Mouse (Mus musculus): Measurements from ENCODE around the gene Susd6. TPM values are rescaled to one million over a fixed set of nuclear protein-coding genes. Genes with fewer than 3 reads are reported as not detected.
"Not testable (repeated sequence)": the region's sequence is repeated elsewhere in the genome, so short reads cannot be mapped to it uniquely, and the experiment has no call there.

Susd6 gene
- polyA plus RNA-seq, 1 experiment from 2014 or later: 11.7 TPM

DNA sequence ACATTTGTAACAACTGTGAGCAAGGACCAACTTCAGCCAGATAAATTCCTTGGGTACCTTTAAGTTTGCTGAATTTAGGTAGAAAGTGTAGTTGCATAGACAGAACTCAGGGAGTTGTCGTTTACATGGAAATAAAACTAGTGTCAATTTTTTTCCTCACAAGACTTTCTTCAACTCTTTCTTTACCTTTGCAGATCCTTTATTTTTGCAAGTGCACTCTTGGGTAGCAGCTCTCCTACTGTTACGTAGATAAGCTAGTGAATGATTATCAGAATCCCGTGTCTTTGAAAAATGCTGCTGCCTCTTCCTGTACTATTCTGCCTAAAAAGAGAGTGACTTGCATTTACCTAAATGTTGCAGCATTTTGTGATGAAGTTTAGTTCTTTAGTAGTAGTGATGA lies 24.2 kb downstream of the Susd6 start:
- DNase-seq (ENCODE audit: low spot score) (no peak), ATAC-seq (no peak)
- H3K4me3 ChIP-seq (ENCODE audit: low read depth, low read length): no peak overlapping the region
- H3K27ac ChIP-seq (ENCODE audit: low read depth, low read length): no peak overlapping the region
- H3K4me1 ChIP-seq (ENCODE audit: control insufficient read depth, insufficient read depth, low read length): peaks cover 5% of the 10 kb centered on the region; the same call in 1 of the 2 replicates
- 90% methylated on average over 3 of the region's 3 CpGs for WGBS
- no peaks in the 10 kb centered on the region for H3K27me3 ChIP-seq (replicated peaks; ENCODE audit: control insufficient read depth, insufficient read depth, low read length)
- no peaks in the 10 kb centered on the region for H3K9me3 ChIP-seq (replicated peaks; ENCODE audit: control insufficient read depth, low read length)
- no peaks in the 10 kb centered on the region for H3K36me3 ChIP-seq (ENCODE audit: control insufficient read depth, insufficient read depth, low read length)
- no peak overlapping the region for H3K9ac ChIP-seq (ENCODE audit: low read length)
- H3K4me2 ChIP-seq (ENCODE audit: low read length): no peak overlapping the region

DNA sequence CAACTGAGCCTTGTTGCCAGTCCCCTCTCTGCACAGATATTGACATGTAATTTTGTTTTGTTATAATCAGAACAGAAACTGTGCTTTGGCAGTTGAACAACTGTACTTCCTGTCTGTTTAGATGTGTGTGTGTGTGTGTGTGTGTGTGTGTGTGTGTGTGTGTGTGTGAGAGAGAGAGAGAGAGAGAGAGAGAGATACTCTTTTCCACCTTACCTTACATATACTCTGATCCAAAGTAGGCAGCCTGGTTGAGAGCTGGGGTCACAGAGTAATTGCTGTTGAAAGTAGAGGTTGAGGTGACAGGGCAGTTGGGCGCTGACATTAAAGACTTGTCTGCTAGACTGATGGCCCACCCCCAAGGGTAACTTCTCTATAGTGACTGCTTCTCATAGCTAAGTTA lies 25.0 kb downstream of the Susd6 start:
- DNase-seq (ENCODE audit: low spot score) (no peak), ATAC-seq (no peak)
- no peak overlapping the region for H3K27ac ChIP-seq (ENCODE audit: low read depth, low read length)
- no peak overlapping the region for H3K4me2 ChIP-seq (ENCODE audit: low read length)
- H3K4me3 ChIP-seq (ENCODE audit: low read depth, low read length): no peak overlapping the region
- H3K9ac ChIP-seq (ENCODE audit: low read length): no peak overlapping the region
- H3K9me3 ChIP-seq (replicated peaks; ENCODE audit: control insufficient read depth, low read length): no peaks in the 10 kb centered on the region
- H3K27me3 ChIP-seq (replicated peaks; ENCODE audit: control insufficient read depth, insufficient read depth, low read length): no peaks in the 10 kb centered on the region
- H3K4me1 ChIP-seq (ENCODE audit: control insufficient read depth, insufficient read depth, low read length): peaks cover 5% of the 10 kb centered on the region; the same call in 1 of the 2 replicates
- WGBS: 76% methylated on average over 1 of the region's 1 CpGs
- H3K36me3 ChIP-seq (ENCODE audit: control insufficient read depth, insufficient read depth, low read length): no peaks in the 10 kb centered on the region

DNA sequence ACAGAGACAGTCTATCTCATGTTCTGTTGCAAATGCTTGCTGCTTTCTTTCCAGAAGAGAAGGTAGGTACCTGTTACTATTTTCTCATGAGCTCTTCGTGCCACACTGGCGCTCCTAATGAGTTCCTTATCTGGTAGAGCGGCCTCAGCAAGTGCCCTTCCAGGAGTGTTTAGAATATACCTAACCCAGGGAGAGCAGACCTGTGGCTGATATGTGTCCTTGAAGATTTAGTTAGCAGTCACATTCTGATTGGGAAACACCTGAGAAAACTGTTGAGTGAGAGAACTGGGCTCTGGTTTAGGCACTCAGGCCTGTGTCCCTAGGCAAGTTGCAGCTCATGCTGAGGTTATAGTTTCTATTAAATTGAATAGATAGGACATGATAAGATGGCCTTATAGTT lies 25.6 kb downstream of the Susd6 start:
- H3K36me3 ChIP-seq (ENCODE audit: control insufficient read depth, insufficient read depth, low read length): no peaks in the 10 kb centered on the region
- no peak overlapping the region for H3K9ac ChIP-seq (ENCODE audit: low read length)
- no peaks in the 10 kb centered on the region for H3K9me3 ChIP-seq (replicated peaks; ENCODE audit: control insufficient read depth, low read length)
- no peak overlapping the region for H3K27ac ChIP-seq (ENCODE audit: low read depth, low read length)
- ATAC-seq: no peak
- H3K4me3 ChIP-seq (ENCODE audit: low read depth, low read length): no peak overlapping the region
- H3K4me1 ChIP-seq (ENCODE audit: control insufficient read depth, insufficient read depth, low read length): peaks cover 5% of the 10 kb centered on the region; the same call in 1 of the 2 replicates
- DNase-seq (ENCODE audit: low spot score): no peak
- H3K4me2 ChIP-seq (ENCODE audit: low read length): no peak overlapping the region
- 89% methylated on average over 3 of the region's 3 CpGs for WGBS
- no peaks in the 10 kb centered on the region for H3K27me3 ChIP-seq (replicated peaks; ENCODE audit: control insufficient read depth, insufficient read depth, low read length)

DNA sequence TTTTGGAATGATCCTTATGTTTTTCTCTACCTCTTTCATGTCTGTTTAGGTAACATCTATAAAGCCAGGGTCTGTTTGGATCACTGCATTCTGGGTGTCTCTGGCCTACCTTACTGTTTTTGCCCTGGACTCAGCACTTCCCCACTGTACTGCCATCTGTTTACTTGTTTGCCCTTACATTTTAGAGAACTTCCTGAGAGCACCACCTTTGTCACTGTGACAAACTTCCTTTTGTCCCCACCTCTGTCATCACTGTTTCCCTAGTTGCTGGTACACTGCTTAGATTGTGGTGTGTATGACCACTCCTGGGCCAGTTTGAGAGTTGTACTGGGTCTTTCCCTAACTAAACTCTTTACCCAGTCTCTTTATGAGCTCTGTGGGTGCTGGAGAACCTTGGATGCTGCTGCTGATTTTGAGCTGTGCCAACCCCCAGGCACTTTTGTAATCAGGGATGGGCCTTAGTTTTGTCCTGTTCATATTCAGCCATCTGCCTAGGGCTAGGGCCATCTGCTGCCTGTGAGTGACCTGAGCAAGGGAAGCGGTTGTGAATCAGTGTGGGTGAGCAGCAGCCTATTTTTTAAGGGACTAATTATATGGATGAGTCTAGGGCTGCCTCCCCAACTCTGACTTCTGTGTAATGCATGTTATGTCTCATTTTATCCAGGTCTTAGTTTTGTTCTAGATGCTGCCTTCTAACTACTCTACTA lies 26.2 kb downstream of the Susd6 start:
- Histone ChIP-seq H3K4me1 (ENCODE audit: control insufficient read depth, insufficient read depth, low read length) (peaks cover 5% of the 10 kb centered on the region; the same call in 1 of the 2 replicates), H3K4me2 (ENCODE audit: low read length) (no peak overlapping the region), H3K9ac (ENCODE audit: low read length) (no peak overlapping the region), H3K4me3 (ENCODE audit: low read depth, low read length) (no peak overlapping the region), H3K27ac (ENCODE audit: low read depth, low read length) (no peak overlapping the region), H3K9me3 (replicated peaks; ENCODE audit: control insufficient read depth, low read length) (no peaks in the 10 kb centered on the region), H3K27me3 (replicated peaks; ENCODE audit: control insufficient read depth, insufficient read depth, low read length) (no peaks in the 10 kb centered on the region), H3K36me3 (ENCODE audit: control insufficient read depth, insufficient read depth, low read length) (no peaks in the 10 kb centered on the region)
- 30% methylated on average over 1 of the region's 1 CpGs for WGBS
- DNase-seq (ENCODE audit: low spot score) (peak; percentile 43), ATAC-seq (peak; percentile 69)

DNA sequence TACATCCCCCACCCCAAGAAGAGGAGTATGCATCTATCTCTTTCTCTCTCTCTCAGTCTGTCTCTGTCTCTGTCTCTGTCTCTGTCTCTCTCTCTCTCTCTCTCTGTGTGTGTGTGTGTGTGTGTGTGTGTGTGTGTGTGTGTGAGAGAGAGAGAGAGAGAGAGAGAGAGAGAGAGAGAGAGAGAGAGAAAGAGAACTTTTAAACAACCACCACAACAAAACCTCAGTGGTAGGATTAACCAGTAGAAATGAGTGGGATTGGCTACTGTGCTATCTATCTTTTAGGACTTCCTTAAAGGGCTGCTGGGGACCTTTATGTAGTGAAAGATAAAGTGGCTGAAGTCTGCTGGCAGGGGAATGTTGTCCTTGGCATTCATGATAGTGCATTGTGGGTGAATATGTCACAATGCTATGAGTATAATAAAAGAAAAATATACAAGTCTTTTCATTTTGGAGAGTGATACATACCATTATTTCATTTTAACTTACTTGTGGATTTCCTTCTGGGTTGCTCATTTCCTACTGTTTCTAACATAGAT lies 27.5 kb downstream of the Susd6 start:
- Histone ChIP-seq H3K27ac (ENCODE audit: low read depth, low read length) (no peak overlapping the region), H3K4me1 (ENCODE audit: control insufficient read depth, insufficient read depth, low read length) (peaks cover 5% of the 10 kb centered on the region; the same call in 1 of the 2 replicates), H3K9me3 (replicated peaks; ENCODE audit: control insufficient read depth, low read length) (no peaks in the 10 kb centered on the region), H3K4me3 (ENCODE audit: low read depth, low read length) (no peak overlapping the region), H3K9ac (ENCODE audit: low read length) (no peak overlapping the region), H3K36me3 (ENCODE audit: control insufficient read depth, insufficient read depth, low read length) (no peaks in the 10 kb centered on the region), H3K27me3 (replicated peaks; ENCODE audit: control insufficient read depth, insufficient read depth, low read length) (no peaks in the 10 kb centered on the region), H3K4me2 (ENCODE audit: low read length) (no peak overlapping the region)
- no peak for DNase-seq (ENCODE audit: low spot score)
- ATAC-seq: no peak

DNA sequence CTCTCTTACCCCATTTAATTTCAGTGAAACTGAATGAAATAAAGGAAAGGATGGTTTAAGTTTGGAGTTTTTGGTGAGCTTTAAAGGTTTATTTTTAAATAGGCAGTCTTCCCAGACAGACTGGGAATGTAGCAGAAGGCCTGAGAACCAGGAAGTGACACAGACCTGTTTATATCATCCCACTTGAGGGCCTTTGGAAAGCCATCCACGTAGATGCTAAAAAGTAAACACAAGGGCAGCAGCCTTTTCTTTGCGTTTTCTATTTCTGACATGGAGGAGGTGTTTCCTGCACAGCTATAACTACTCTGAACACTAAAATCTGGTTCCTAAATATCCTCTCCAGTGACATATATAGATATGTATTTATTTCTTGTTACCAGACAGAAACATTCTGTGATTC lies 28.7 kb downstream of the Susd6 start:
- H3K4me2 ChIP-seq (ENCODE audit: low read length); DNase-seq (ENCODE audit: low spot score); H3K9ac ChIP-seq (ENCODE audit: low read length); H3K36me3 ChIP-seq (ENCODE audit: control insufficient read depth, insufficient read depth, low read length); H3K9me3 ChIP-seq (replicated peaks; ENCODE audit: control insufficient read depth, low read length); H3K4me3 ChIP-seq (ENCODE audit: low read depth, low read length); H3K27ac ChIP-seq (ENCODE audit: low read depth, low read length); ATAC-seq; H3K4me1 ChIP-seq (ENCODE audit: control insufficient read depth, insufficient read depth, low read length); H3K27me3 ChIP-seq (replicated peaks; ENCODE audit: control insufficient read depth, insufficient read depth, low read length): not testable (repeated sequence)
- 89% methylated on average over 2 of the region's 2 CpGs for WGBS

DNA sequence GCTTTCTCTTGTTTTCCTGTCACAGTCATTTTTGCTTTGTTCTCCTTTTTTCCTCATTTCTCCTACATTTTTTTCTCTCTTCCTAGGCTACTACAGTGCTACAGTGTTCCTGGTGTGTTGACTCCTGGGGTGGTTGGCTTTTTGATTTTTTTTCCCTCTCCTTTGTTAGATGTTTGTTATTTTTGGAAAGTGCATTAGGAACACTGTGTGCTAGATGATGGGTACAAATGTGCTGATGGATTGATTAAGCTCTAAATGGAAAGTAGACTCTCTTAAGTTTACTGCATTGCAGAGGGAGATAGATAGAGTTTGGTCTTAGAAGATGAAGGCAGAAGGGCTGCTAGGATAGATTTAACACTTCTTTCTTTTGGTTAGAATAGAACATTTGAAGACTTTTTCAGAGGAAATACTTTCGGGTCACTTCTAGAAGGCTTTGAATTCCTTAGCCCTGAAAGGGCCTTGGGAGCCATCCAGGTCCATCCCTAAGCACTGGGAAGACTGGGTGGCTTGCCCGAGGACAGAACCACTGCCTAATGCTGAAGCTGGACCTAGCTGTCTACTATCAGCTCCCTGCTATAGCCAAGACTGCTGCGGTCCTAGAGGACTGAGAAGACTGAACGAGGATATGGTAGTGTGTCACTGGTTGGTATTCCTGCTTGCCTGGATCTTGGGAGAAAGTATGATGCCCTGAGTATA lies 31.1 kb downstream of the Susd6 start:
- Histone ChIP-seq H3K4me3 (ENCODE audit: low read depth, low read length) (no peak overlapping the region), H3K9me3 (replicated peaks; ENCODE audit: control insufficient read depth, low read length) (no peaks in the 10 kb centered on the region), H3K36me3 (ENCODE audit: control insufficient read depth, insufficient read depth, low read length) (no peaks in the 10 kb centered on the region), H3K4me1 (ENCODE audit: control insufficient read depth, insufficient read depth, low read length) (0 out of 2 replicates have a peak, but pooled peaks cover 4% of the 10 kb centered on the region), H3K27me3 (replicated peaks; ENCODE audit: control insufficient read depth, insufficient read depth, low read length) (no peaks in the 10 kb centered on the region), H3K27ac (ENCODE audit: low read depth, low read length) (no peak overlapping the region), H3K9ac (ENCODE audit: low read length) (no peak overlapping the region), H3K4me2 (ENCODE audit: low read length) (no peak overlapping the region)
- WGBS: 97% methylated on average over 4 of the region's 4 CpGs
- DNase-seq (ENCODE audit: low spot score) (no peak), ATAC-seq (no peak)

DNA sequence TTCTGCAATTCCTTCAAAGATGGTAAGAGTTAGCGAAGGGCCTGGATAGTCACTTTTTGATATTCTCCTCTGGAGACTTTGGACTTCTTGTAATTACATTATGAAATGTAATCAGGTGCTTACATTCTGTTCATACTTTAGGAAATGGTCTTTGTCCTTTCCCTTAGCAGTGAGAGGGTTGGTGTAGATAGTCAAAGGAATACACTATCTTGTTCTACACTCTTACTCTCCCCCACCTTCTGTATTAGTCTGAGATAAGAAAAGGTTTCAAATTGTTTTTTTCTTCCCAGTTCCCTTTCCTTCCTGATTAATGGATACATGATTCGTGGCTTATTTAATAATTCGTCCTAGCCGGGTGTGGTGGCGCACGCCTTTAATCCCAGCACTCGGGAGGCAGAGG lies 32.2 kb downstream of the Susd6 start:
- Histone ChIP-seq H3K4me1 (ENCODE audit: control insufficient read depth, insufficient read depth, low read length) (no peaks in the 10 kb centered on the region), H3K9me3 (replicated peaks; ENCODE audit: control insufficient read depth, low read length) (no peaks in the 10 kb centered on the region), H3K4me3 (ENCODE audit: low read depth, low read length) (no peak overlapping the region), H3K36me3 (ENCODE audit: control insufficient read depth, insufficient read depth, low read length) (no peaks in the 10 kb centered on the region), H3K27me3 (replicated peaks; ENCODE audit: control insufficient read depth, insufficient read depth, low read length) (no peaks in the 10 kb centered on the region), H3K9ac (ENCODE audit: low read length) (no peak overlapping the region), H3K27ac (ENCODE audit: low read depth, low read length) (no peak overlapping the region), H3K4me2 (ENCODE audit: low read length) (no peak overlapping the region)
- ATAC-seq: no peak
- DNase-seq (ENCODE audit: low spot score): no peak
- WGBS: 95% methylated on average over 7 of the region's 7 CpGs

DNA sequence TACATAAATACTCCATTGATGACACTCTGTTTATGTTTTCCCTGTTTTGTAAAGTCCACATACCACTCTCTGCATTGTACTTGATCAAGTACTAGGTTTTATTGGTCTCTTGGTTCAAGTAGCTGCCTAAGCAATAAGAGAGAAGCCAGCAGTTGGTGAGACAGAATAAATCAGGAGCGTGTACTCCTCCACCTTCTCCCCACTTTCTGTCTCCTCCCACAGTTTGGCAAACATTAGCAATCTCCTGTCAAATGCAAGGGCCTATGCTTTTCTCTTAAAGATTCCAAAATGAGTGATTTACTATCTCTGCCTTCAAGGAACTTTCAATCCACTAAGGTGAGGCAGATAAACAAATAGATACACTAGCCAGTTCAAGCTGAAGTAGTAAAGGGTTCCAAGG lies 33.9 kb downstream of the Susd6 start:
- H3K9me3 ChIP-seq (replicated peaks; ENCODE audit: control insufficient read depth, low read length): no peaks in the 10 kb centered on the region
- H3K4me1 ChIP-seq (ENCODE audit: control insufficient read depth, insufficient read depth, low read length): no peaks in the 10 kb centered on the region
- H3K27me3 ChIP-seq (replicated peaks; ENCODE audit: control insufficient read depth, insufficient read depth, low read length): no peaks in the 10 kb centered on the region
- ATAC-seq (no peak), DNase-seq (ENCODE audit: low spot score) (no peak)
- H3K9ac ChIP-seq (ENCODE audit: low read length): no peak overlapping the region
- no peak overlapping the region for H3K4me3 ChIP-seq (ENCODE audit: low read depth, low read length)
- no peak overlapping the region for H3K4me2 ChIP-seq (ENCODE audit: low read length)
- peaks cover 6% of the 10 kb centered on the region; the same call in 1 of the 2 replicates for H3K36me3 ChIP-seq (ENCODE audit: control insufficient read depth, insufficient read depth, low read length)
- WGBS: 94% methylated on average over 1 of the region's 1 CpGs
- no peak overlapping the region for H3K27ac ChIP-seq (ENCODE audit: low read depth, low read length)
